Mouse (Mus musculus): Measurements from ENCODE around the gene Pam.

DNA sequence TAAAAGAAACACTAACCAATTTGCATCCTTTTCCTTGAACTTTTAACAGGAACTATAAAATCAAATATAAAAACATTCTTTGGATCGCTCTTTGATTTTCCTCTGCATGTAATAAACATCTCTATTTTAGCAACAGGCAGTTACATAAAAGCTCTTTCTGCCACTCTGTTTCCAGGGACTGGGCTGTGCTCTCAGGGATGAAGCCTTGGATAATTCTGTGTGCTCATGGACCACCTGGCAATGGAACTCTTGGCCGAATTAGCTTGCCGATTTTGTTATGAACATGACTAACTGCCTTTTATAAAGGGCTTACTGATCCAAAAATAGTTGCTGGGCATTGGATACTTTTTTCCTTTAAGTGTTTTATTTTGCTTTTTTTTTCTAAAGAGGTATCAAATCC, 134.8 kb downstream of the Pam start:
- no peak for TF ChIP-seq ZMIZ1 (IDR thresholded peaks at IDR 0.05; ENCODE audit: low read depth, low read length)
- TF ChIP-seq USF2 (IDR thresholded peaks at IDR 0.05; ENCODE audit: borderline replicate concordance in 1 of 2, insufficient read depth in 1 of 2, low read depth in 1 of 2, low read length in 2 of 2) = no peak
- no peak for TF ChIP-seq MXI1 (IDR thresholded peaks at IDR 0.05; ENCODE audit: low read depth, low read length)
- TF ChIP-seq SIN3A (IDR thresholded peaks at IDR 0.05; ENCODE audit: low read length) = no peak
- no peak for TF ChIP-seq POLR2AphosphoS5 (IDR thresholded peaks at IDR 0.05; ENCODE audit: borderline replicate concordance, low read depth, low read length)
- no peak for TF ChIP-seq CHD1 (IDR thresholded peaks at IDR 0.05; ENCODE audit: low read depth, low read length)
- TF ChIP-seq CTCF (IDR thresholded peaks at IDR 0.05 in 2 of 3, conservative IDR thresholded peaks at IDR 0.05 in 1 of 3; ENCODE audit: control insufficient read depth in 1 of 3, insufficient read depth in 1 of 3, low read depth in 2 of 3, low read length in 3 of 3, poor library complexity in 1 of 3, severe bottlenecking in 1 of 3) = no peak
